Mouse (Mus musculus): ENCODE measurements around the gene Pth2. TPM values are rescaled to one million over a fixed set of nuclear protein-coding genes. Genes with fewer than 3 reads are reported as not detected.

The Pth2 gene
- total and polyA plus RNA-seq, 3 experiments, result not detected

DNA sequence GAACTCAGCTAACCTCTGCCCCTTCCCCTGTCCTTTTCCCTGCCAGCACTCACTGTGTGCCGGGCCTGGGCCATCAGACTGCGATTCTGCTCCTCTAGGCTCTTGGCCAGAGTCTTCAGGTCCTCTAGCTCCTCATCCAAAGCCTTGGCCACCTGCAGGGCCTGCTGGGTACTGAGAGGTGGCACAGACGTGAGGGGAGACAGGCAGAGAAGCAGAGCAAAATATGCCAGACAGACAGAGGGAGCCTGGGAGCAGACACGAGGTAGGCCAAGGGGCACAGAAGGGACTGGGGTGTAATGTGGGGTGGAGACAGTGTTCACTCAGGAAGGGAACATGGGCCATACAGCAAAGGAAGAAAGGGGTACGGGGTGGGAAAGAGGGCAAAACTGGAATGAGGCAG, 12.6 kb downstream of the Pth2 start:
- Histone ChIP-seq H3K9ac (ENCODE audit: low read depth, low read length) (no peak overlapping the region), H3K36me3 (ENCODE audit: control insufficient read depth, insufficient read depth, low read length) (no peaks in the 10 kb centered on the region), H3K27ac (no peak overlapping the region), H3K79me2 (replicated peaks; ENCODE audit: control insufficient read depth, insufficient read depth, low read length) (no peaks in the 10 kb centered on the region), H3K27me3 (ENCODE audit: control insufficient read depth, insufficient read depth, low read length) (0 out of 2 replicates have a peak, but pooled peaks cover 3% of the 10 kb centered on the region), H3K4me3 (no peak overlapping the region), H3K4me1 (ENCODE audit: control insufficient read depth, insufficient read depth, low read length) (no peaks in the 10 kb centered on the region; the same call in 1 of the 2 replicates)
- TF ChIP-seq EP300 (IDR thresholded peaks at IDR 0.05; ENCODE audit: insufficient read depth, low read depth, low read length) (no peak), POLR2A (IDR thresholded peaks at IDR 0.05; ENCODE audit: insufficient read depth, low read depth, low read length) (no peak), CTCF (IDR thresholded peaks at IDR 0.05) (no peak)
- no peak for DNase-seq
- intact Hi-C loops (cut with DNase I), result no loop called here
- WGBS, result 66% methylated on average over 5 of the region's 5 CpGs

DNA sequence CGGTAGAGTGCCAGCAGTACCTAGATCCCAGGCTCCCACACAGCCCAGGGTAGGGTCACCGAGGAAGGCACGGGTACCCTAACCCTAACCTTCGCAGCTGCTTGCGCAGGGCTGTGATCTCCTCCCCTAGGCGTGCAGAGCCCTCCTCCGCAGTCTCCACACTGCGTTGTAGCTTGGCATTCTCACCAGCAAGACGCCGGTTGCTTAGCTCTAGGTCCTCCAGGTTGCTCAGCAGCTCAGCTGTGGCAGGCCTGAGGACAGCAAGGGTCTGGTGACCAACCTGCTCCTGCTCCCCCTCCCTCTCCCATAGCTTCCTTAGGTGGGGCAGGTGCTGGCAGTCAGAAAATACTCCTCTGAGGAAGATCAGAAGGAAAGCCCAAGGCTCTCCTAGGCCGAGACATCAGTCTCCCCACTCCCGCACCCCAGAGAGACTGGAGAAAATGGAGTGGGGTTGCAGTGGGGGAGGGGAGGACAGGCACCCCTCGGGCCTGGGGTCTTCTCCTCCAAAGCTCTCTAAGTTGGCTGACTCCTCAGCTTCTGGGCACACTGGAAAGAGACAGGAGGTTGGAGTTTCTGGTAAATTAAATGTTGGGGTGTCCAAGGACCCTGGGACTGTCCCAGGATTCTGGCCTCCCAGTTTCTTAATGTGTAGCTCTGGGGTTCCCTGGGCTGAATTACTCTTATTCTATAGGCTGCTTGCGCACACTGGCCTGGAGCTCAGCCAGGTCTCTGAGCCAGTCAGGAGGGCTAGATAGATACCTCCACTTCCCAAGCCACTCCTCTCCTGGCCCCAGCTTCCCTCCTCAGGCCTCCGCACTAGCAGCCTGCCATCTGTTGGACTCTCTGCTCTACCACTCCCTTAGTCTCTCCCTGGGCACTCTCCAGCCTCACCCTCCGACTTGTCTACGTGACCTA, 13.3 kb downstream of the Pth2 start:
- intact Hi-C loops (cut with DNase I), result no loop called here
- no peaks in the 10 kb centered on the region for H3K27me3 ChIP-seq (ENCODE audit: control insufficient read depth, insufficient read depth, low read length)
- H3K4me1 ChIP-seq (ENCODE audit: control insufficient read depth, insufficient read depth, low read length), result no peaks in the 10 kb centered on the region; the same call in 1 of the 2 replicates
- 73% methylated on average over 17 of the region's 17 CpGs for WGBS
- no peak overlapping the region for H3K4me3 ChIP-seq
- DNase-seq, result no peak
- H3K36me3 ChIP-seq (ENCODE audit: control insufficient read depth, insufficient read depth, low read length), result no peaks in the 10 kb centered on the region
- H3K27ac ChIP-seq, result no peak overlapping the region
- H3K79me2 ChIP-seq (replicated peaks; ENCODE audit: control insufficient read depth, insufficient read depth, low read length), result no peaks in the 10 kb centered on the region
- no peak for TF ChIP-seq POLR2A (IDR thresholded peaks at IDR 0.05; ENCODE audit: insufficient read depth, low read depth, low read length)
- no peak for TF ChIP-seq CTCF (IDR thresholded peaks at IDR 0.05)
- H3K9ac ChIP-seq (ENCODE audit: low read depth, low read length), result no peak overlapping the region

DNA sequence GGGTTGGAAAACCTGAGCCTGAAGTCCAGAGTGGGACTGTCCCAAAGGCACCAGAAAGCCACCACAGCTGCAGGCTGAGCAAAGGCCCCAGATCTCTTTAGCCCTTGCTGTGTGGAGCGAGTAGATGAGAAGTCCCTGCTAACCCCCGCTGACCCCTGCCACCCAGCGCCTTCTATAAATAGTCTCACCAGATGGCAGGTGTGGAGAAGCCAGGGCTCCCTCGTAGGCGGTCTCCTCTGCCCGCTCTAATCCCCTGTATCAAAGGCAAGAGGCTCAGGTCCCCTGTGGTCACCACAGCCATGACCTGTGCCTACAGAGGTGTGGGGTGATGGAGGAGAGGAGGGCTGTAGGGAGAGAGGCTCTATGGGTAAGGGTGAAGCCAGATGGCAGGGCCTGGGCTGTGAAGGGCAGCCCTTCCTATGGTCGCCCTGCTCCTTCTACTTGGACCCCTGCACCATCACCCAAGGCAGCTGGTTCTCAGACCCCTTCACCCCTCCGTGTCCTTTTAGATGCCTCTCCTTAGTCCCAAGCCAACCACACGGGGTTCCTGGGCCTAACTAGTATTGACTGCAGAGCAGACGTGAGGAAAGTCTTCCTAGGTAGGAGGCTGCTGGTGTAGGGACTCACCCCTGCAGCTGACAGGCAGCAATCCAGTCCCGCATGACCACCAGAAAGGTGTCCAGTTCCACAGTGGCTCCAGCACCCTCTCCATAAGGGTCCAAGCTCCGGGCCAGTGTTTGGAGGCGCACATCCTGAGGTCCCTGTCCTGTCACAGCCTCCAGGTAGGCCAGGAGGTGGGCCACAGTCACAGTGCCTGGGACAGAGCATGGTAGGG, 14.8 kb downstream of the Pth2 start:
- intact Hi-C loops (cut with DNase I), result no loop called here

GRCm38 (mm10) chr7:45196176-45196535, 15.4 kb downstream of the Pth2 start:
- no peak for DNase-seq
- H3K9ac ChIP-seq (ENCODE audit: low read depth, low read length), result no peak overlapping the region
- no peaks in the 10 kb centered on the region; the same call in 1 of the 2 replicates for H3K4me1 ChIP-seq (ENCODE audit: control insufficient read depth, insufficient read depth, low read length)
- WGBS, result 82% methylated on average over 4 of the region's 4 CpGs
- intact Hi-C loops (cut with DNase I), result no loop called here
- no peak overlapping the region for H3K4me3 ChIP-seq
- H3K27ac ChIP-seq, result no peak overlapping the region
- no peak for TF ChIP-seq EP300 (IDR thresholded peaks at IDR 0.05; ENCODE audit: insufficient read depth, low read depth, low read length)
- TF ChIP-seq CTCF (IDR thresholded peaks at IDR 0.05), result no peak
- TF ChIP-seq POLR2A (IDR thresholded peaks at IDR 0.05; ENCODE audit: insufficient read depth, low read depth, low read length), result no peak
- H3K79me2 ChIP-seq (replicated peaks; ENCODE audit: control insufficient read depth, insufficient read depth, low read length), result no peaks in the 10 kb centered on the region
- H3K36me3 ChIP-seq (ENCODE audit: control insufficient read depth, insufficient read depth, low read length), result no peaks in the 10 kb centered on the region
- H3K27me3 ChIP-seq (ENCODE audit: control insufficient read depth, insufficient read depth, low read length), result no peaks in the 10 kb centered on the region

More for the DNA sequence above, 14.8 kb downstream of the Pth2 start:
- Histone ChIP-seq H3K79me2 (replicated peaks; ENCODE audit: control insufficient read depth, insufficient read depth, low read length) (no peaks in the 10 kb centered on the region), H3K36me3 (ENCODE audit: control insufficient read depth, insufficient read depth, low read length) (no peaks in the 10 kb centered on the region), H3K4me1 (ENCODE audit: control insufficient read depth, insufficient read depth, low read length) (no peaks in the 10 kb centered on the region; the same call in 1 of the 2 replicates), H3K4me3 (no peak overlapping the region), H3K27ac (no peak overlapping the region), H3K9ac (ENCODE audit: low read depth, low read length) (no peak overlapping the region), H3K27me3 (ENCODE audit: control insufficient read depth, insufficient read depth, low read length) (no peaks in the 10 kb centered on the region)
- WGBS, result 64% methylated on average over 13 of the region's 13 CpGs
- DNase-seq, result no peak
- TF ChIP-seq EP300 (IDR thresholded peaks at IDR 0.05; ENCODE audit: insufficient read depth, low read depth, low read length), result no peak
- no peak for TF ChIP-seq POLR2A (IDR thresholded peaks at IDR 0.05; ENCODE audit: insufficient read depth, low read depth, low read length)
- TF ChIP-seq CTCF (IDR thresholded peaks at IDR 0.05), result no peak

DNA sequence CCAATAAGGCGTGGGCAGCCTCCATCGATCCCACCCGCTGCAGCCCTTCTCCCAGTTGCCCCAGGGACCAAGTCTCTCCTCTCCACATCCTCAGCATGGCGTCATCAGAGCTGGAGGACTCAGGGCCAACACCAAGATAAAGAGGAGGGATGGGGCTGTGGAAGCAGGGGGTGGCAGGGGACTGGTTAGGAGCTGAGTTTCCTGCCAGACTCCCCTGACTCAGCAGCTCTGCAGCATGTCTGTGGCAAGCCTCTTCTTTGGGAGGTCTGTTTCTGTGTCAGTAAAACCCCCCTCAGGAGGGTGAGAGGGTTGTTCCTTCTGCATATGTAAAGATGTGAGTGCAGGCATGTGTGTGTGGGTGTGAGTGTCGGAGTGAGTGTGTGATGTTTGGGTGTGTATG, 16.2 kb downstream of the Pth2 start:
- no peaks in the 10 kb centered on the region for H3K27me3 ChIP-seq (ENCODE audit: control insufficient read depth, insufficient read depth, low read length)

More for the DNA sequence above, 16.2 kb downstream of the Pth2 start:
- no peak for DNase-seq
- 58% methylated on average over 5 of the region's 5 CpGs for WGBS
- no peaks in the 10 kb centered on the region; the same call in 1 of the 2 replicates for H3K4me1 ChIP-seq (ENCODE audit: control insufficient read depth, insufficient read depth, low read length)
- H3K27ac ChIP-seq, result no peak overlapping the region
- H3K79me2 ChIP-seq (replicated peaks; ENCODE audit: control insufficient read depth, insufficient read depth, low read length), result no peaks in the 10 kb centered on the region
- H3K36me3 ChIP-seq (ENCODE audit: control insufficient read depth, insufficient read depth, low read length), result no peaks in the 10 kb centered on the region
- H3K4me3 ChIP-seq, result no peak overlapping the region
- intact Hi-C loops (cut with DNase I), result no loop called here
- TF ChIP-seq EP300 (IDR thresholded peaks at IDR 0.05; ENCODE audit: insufficient read depth, low read depth, low read length) (no peak), POLR2A (IDR thresholded peaks at IDR 0.05; ENCODE audit: insufficient read depth, low read depth, low read length) (no peak), CTCF (IDR thresholded peaks at IDR 0.05) (no peak)
- no peak overlapping the region for H3K9ac ChIP-seq (ENCODE audit: low read depth, low read length)

Data from heart, adult 2 months (tissue).